Mouse (Mus musculus) effector memory CD4-positive, alpha-beta T cell, adult 5 months (primary cell): ENCODE results near the gene Kcnc3. TPM values are rescaled to one million over a fixed set of nuclear protein-coding genes. Genes with fewer than 3 reads are reported as not detected.

ENCODE experiments used
- polyA plus RNA-seq: library from polyadenylated mRNA; unstranded; fragments of 100-300 nt; shearing (Covaris generic); gene quantifications from one replicate; pipeline ENCODE4 v1.2.1, GENCODE M21; 2017

The Kcnc3 gene
- polyA plus RNA-seq = 0.36 TPM

GRCm38 (mm10) chr7:44590402-44591347, at the start of gene Kcnc3:
Gene Kcnc3 (plus strand): TSS chr7:44590664.

GRCm38 (mm10) chr7:44548497-44549087, 41.9 kb upstream of the Kcnc3 start, which contains the start of gene Pold1:
Gene Pold1 (minus strand): TSS chr7:44548849.

GRCm38 (mm10) chr7:44553826-44554225, 36.6 kb upstream of the Kcnc3 start, which contains the start of gene Nr1h2:
Gene Nr1h2 (minus strand): TSS chr7:44553951.

GRCm38 (mm10) chr7:44572213-44572701, 18.2 kb upstream of the Kcnc3 start, which contains the start of gene Napsa:
Gene Napsa (plus strand): TSS chr7:44572380.

Other genes starting within 250 kb of the Kcnc3 start
- 0.77 TPM for gene Syt3, start 206.6 kb upstream of the Kcnc3 start, polyA plus RNA-seq
- not detected for gene 1700008O03Rik, start 204.8 kb upstream of the Kcnc3 start, polyA plus RNA-seq
- gene Lrrc4b, start 161.6 kb upstream of the Kcnc3 start, polyA plus RNA-seq = not detected
- gene Aspdh, start 125.3 kb upstream of the Kcnc3 start, polyA plus RNA-seq = not detected
- 71.6 TPM for gene Josd2, start 122.7 kb upstream of the Kcnc3 start, polyA plus RNA-seq
- gene Emc10, start 94.1 kb upstream of the Kcnc3 start, polyA plus RNA-seq = 178 TPM
- 1.00 TPM for gene Fam71e1, start 94.1 kb upstream of the Kcnc3 start, polyA plus RNA-seq
- not detected for gene Mybpc2, start 66.0 kb upstream of the Kcnc3 start, polyA plus RNA-seq
- 0.17 TPM for gene Spib, start 58.6 kb upstream of the Kcnc3 start, polyA plus RNA-seq
- 42.7 TPM for gene Pold1, start 41.8 kb upstream of the Kcnc3 start, polyA plus RNA-seq
- gene Nr1h2, start 36.7 kb upstream of the Kcnc3 start, polyA plus RNA-seq = 201 TPM
- 0.76 TPM for gene Napsa, start 18.3 kb upstream of the Kcnc3 start, polyA plus RNA-seq
- gene Myh14, start 80.2 kb downstream of the Kcnc3 start, polyA plus RNA-seq = not detected
- gene Izumo2, start 118.1 kb downstream of the Kcnc3 start, polyA plus RNA-seq = not detected
- gene Vrk3, start 157.7 kb downstream of the Kcnc3 start, polyA plus RNA-seq = 80.0 TPM
- 0.51 TPM for gene Zfp473, start 160.4 kb downstream of the Kcnc3 start, polyA plus RNA-seq
- gene Nup62, start 225.4 kb downstream of the Kcnc3 start, polyA plus RNA-seq = 32.1 TPM
- 0.36 TPM for gene Il4i1, start 225.7 kb downstream of the Kcnc3 start, polyA plus RNA-seq
- 0.29 TPM for gene Atf5, start 226.0 kb downstream of the Kcnc3 start, polyA plus RNA-seq